Mouse (Mus musculus): ENCODE measurements around the gene Pitpnm2. TPM values are rescaled to one million over a fixed set of nuclear protein-coding genes. Genes with fewer than 3 reads are reported as not detected.

Pitpnm2 gene
- polyA plus RNA-seq, 1 experiment = 5.3 TPM

- TF ChIP-seq USF1 (IDR thresholded peaks at IDR 0.05; ENCODE audit: low read depth) (no peak), MYOD1 (IDR thresholded peaks at IDR 0.05; ENCODE audit: control insufficient read depth in 1 of 3, insufficient read length in 2 of 3, low read depth in 2 of 3) (peak in 2 of 3 experiments; percentile 50 to 58)
- Histone ChIP-seq H3K36me3 (ENCODE audit: control insufficient read depth, insufficient read depth) (no peaks in the 10 kb centered on the region), H3K4me3 (no peak overlapping the region), H3K4me2 (ENCODE audit: low read depth) (no peak overlapping the region), H3K27me3 (ENCODE audit: control insufficient read depth, insufficient read depth, insufficient read length) (no peaks in the 10 kb centered on the region), H3ac (ENCODE audit: control insufficient read depth, insufficient read length) (no peak overlapping the region), H3K79me2 (ENCODE audit: control insufficient read depth, insufficient read depth) (no peaks in the 10 kb centered on the region)
Measured at GRCm38 (mm10) chr5:124182642-124183041, 66.9 kb downstream of the Pitpnm2 start.

DNA sequence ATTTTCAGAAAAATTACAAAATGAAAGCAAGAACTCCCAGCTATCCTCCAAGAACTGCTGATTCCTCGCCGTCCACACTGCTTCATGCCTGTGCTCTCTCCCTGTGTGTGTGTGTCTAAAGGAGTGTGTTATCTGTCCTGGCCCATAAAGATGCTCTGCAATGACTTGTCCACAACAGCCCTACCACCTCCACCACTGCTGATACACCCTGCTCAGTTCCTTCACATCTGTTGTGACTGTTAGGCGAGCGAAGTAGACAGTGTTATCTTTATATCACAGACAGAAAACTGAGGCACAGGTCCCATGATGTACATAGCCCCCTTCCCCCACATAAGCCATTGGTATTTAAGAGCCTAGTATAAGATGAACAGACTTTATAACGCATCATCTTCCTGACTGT lies 67.5 kb downstream of the Pitpnm2 start:
- no peak overlapping the region for H3K4me2 ChIP-seq (ENCODE audit: low read depth)
- no peaks in the 10 kb centered on the region for H3K36me3 ChIP-seq (ENCODE audit: control insufficient read depth, insufficient read depth)
- H3ac ChIP-seq (ENCODE audit: control insufficient read depth, insufficient read length) = no peak overlapping the region
- H3K4me3 ChIP-seq = no peak overlapping the region
- H3K27me3 ChIP-seq (ENCODE audit: control insufficient read depth, insufficient read depth, insufficient read length) = no peaks in the 10 kb centered on the region
- no peak for TF ChIP-seq E2F4 (IDR thresholded peaks at IDR 0.05; ENCODE audit: insufficient read depth)
- no peak for TF ChIP-seq CEBPB (IDR thresholded peaks at IDR 0.05; ENCODE audit: insufficient read depth, poor library complexity, severe bottlenecking)
- TF ChIP-seq TCF3 (IDR thresholded peaks at IDR 0.05; ENCODE audit: insufficient read length, low read depth) = no peak
- TF ChIP-seq MYOG (IDR thresholded peaks at IDR 0.05; ENCODE audit: control insufficient read depth in 1 of 3, insufficient read depth in 1 of 3, insufficient read length in 2 of 3, low read depth in 2 of 3) = no peak
- no peak for TF ChIP-seq TCF12 (IDR thresholded peaks at IDR 0.05; ENCODE audit: insufficient read depth, poor library complexity, severe bottlenecking)
- TF ChIP-seq MYOD1 (IDR thresholded peaks at IDR 0.05; ENCODE audit: control insufficient read depth in 1 of 3, insufficient read length in 2 of 3, low read depth in 2 of 3) = no peak
- no peak for TF ChIP-seq SRF (IDR thresholded peaks at IDR 0.05; ENCODE audit: control insufficient read depth, insufficient read length, low read depth)
- TF ChIP-seq REST (IDR thresholded peaks at IDR 0.05; ENCODE audit: insufficient read depth, insufficient read length) = no peak
- no peaks in the 10 kb centered on the region for H3K79me2 ChIP-seq (ENCODE audit: control insufficient read depth, insufficient read depth)

DNA sequence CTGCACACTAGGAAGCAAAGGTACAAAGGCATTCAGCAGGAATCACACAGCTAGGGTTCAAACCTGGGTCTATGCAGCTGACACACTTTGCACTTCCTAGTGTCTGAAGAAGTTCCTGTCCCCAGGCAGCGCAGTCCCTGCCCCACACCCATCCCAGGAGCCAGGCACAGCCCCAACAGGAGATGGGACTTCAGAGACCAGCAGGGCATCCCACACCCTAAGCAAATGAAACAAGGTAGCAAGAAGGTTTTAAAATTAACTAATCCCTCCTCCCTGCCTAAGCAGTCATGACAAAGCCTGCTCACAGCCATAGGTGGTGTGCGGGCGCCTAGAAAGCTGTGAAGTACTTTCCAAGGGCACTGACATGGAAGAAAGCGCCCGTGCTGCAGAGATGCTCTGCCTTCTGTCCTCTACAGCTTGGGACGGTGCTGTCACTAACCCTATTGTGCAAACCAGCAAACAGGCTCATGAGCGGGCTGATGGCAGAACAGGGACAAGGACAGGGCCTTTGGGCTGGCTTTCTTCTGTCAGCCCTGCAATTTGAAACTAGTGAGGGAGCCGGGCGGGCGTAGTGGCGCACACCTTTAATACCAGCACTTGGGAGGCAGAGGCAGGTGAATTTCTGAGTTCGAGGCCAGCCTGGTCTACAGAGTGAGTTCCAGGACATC lies 68.9 kb downstream of the Pitpnm2 start:
- Histone ChIP-seq H3K79me2 (ENCODE audit: control insufficient read depth, insufficient read depth) (no peaks in the 10 kb centered on the region), H3K4me2 (ENCODE audit: low read depth) (no peak overlapping the region), H3ac (ENCODE audit: control insufficient read depth, insufficient read length) (no peak overlapping the region), H3K36me3 (ENCODE audit: control insufficient read depth, insufficient read depth) (no peaks in the 10 kb centered on the region), H3K4me3 (no peak overlapping the region), H3K27me3 (ENCODE audit: control insufficient read depth, insufficient read depth, insufficient read length) (no peaks in the 10 kb centered on the region)
- TF ChIP-seq TCF3 (IDR thresholded peaks at IDR 0.05; ENCODE audit: insufficient read length, low read depth) (no peak), MYOG (IDR thresholded peaks at IDR 0.05; ENCODE audit: control insufficient read depth in 1 of 3, insufficient read depth in 1 of 3, insufficient read length in 2 of 3, low read depth in 2 of 3) (no peak), SRF (IDR thresholded peaks at IDR 0.05; ENCODE audit: control insufficient read depth, insufficient read length, low read depth) (no peak), POLR2A (IDR thresholded peaks at IDR 0.05; ENCODE audit: insufficient read length, low read depth) (no peak), USF1 (IDR thresholded peaks at IDR 0.05; ENCODE audit: low read depth) (no peak), MYOD1 (IDR thresholded peaks at IDR 0.05; ENCODE audit: control insufficient read depth in 1 of 3, insufficient read length in 2 of 3, low read depth in 2 of 3) (no peak), REST (IDR thresholded peaks at IDR 0.05; ENCODE audit: insufficient read depth, insufficient read length) (no peak), TCF12 (IDR thresholded peaks at IDR 0.05; ENCODE audit: insufficient read depth, poor library complexity, severe bottlenecking) (no peak), CEBPB (IDR thresholded peaks at IDR 0.05; ENCODE audit: insufficient read depth, poor library complexity, severe bottlenecking) (no peak), POLR2AphosphoS2 (IDR thresholded peaks at IDR 0.05; ENCODE audit: insufficient read length, low read depth) (no peak)

DNA sequence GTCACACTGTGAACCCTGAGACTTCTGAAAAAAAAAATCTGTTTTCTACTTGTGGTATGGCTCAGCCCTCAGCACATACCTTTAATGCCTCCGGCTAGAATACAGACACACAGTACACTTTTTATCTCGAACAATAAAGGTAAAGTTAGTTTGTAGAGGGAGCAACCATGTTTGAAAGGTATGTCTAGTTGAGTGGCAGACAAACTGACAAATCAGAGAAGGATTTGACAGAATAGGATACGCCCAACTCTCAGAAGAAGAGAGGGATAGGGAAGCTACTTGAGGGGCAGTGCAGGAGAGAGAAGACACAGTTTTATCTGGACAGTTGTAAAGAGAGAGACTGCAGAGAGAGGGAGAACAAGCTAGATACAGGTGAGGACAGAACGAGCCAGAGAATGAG lies 70.1 kb downstream of the Pitpnm2 start:
- Histone ChIP-seq H3K27me3 (ENCODE audit: control insufficient read depth, insufficient read depth, insufficient read length) (no peaks in the 10 kb centered on the region), H3K79me2 (ENCODE audit: control insufficient read depth, insufficient read depth) (no peaks in the 10 kb centered on the region)
- no peak for TF ChIP-seq CEBPB (IDR thresholded peaks at IDR 0.05; ENCODE audit: insufficient read depth, poor library complexity, severe bottlenecking)
- TF ChIP-seq MYOG (IDR thresholded peaks at IDR 0.05; ENCODE audit: control insufficient read depth in 1 of 3, insufficient read depth in 1 of 3, insufficient read length in 2 of 3, low read depth in 2 of 3) = no peak
- TF ChIP-seq TCF3 (IDR thresholded peaks at IDR 0.05; ENCODE audit: insufficient read length, low read depth) = no peak
- TF ChIP-seq E2F4 (IDR thresholded peaks at IDR 0.05; ENCODE audit: insufficient read depth) = no peak
- TF ChIP-seq MAX (IDR thresholded peaks at IDR 0.05; ENCODE audit: low read depth) = no peak
- TF ChIP-seq MYOD1 (IDR thresholded peaks at IDR 0.05; ENCODE audit: control insufficient read depth in 1 of 3, insufficient read length in 2 of 3, low read depth in 2 of 3) = no peak
- TF ChIP-seq REST (IDR thresholded peaks at IDR 0.05; ENCODE audit: insufficient read depth, insufficient read length) = no peak
- no peak for TF ChIP-seq SRF (IDR thresholded peaks at IDR 0.05; ENCODE audit: control insufficient read depth, insufficient read length, low read depth)

GRCm38 (mm10) chr5:124176726-124177132 lies 72.8 kb downstream of the Pitpnm2 start:
- no peaks in the 10 kb centered on the region for H3K27me3 ChIP-seq (ENCODE audit: control insufficient read depth, insufficient read depth, insufficient read length)
- H3K4me3 ChIP-seq = no peak overlapping the region
- no peak overlapping the region for H3ac ChIP-seq (ENCODE audit: control insufficient read depth, insufficient read length)
- no peak overlapping the region for H3K4me2 ChIP-seq (ENCODE audit: low read depth)
- TF ChIP-seq CEBPB (IDR thresholded peaks at IDR 0.05; ENCODE audit: insufficient read depth, poor library complexity, severe bottlenecking) (no peak), POLR2A (IDR thresholded peaks at IDR 0.05; ENCODE audit: insufficient read length, low read depth) (no peak), MAX (IDR thresholded peaks at IDR 0.05; ENCODE audit: low read depth) (no peak), TCF12 (IDR thresholded peaks at IDR 0.05; ENCODE audit: insufficient read depth, poor library complexity, severe bottlenecking) (no peak), E2F4 (IDR thresholded peaks at IDR 0.05; ENCODE audit: insufficient read depth) (no peak), REST (IDR thresholded peaks at IDR 0.05; ENCODE audit: insufficient read depth, insufficient read length) (no peak)
- no peaks in the 10 kb centered on the region for H3K36me3 ChIP-seq (ENCODE audit: control insufficient read depth, insufficient read depth)
- H3K79me2 ChIP-seq (ENCODE audit: control insufficient read depth, insufficient read depth) = no peaks in the 10 kb centered on the region

More for the DNA sequence above, 70.1 kb downstream of the Pitpnm2 start:
- H3ac ChIP-seq (ENCODE audit: control insufficient read depth, insufficient read length) = no peak overlapping the region
- H3K4me3 ChIP-seq = no peak overlapping the region
- H3K4me2 ChIP-seq (ENCODE audit: low read depth) = no peak overlapping the region
- H3K36me3 ChIP-seq (ENCODE audit: control insufficient read depth, insufficient read depth) = no peaks in the 10 kb centered on the region
